Mouse (Mus musculus): ENCODE data around the gene Qars.

DNA sequence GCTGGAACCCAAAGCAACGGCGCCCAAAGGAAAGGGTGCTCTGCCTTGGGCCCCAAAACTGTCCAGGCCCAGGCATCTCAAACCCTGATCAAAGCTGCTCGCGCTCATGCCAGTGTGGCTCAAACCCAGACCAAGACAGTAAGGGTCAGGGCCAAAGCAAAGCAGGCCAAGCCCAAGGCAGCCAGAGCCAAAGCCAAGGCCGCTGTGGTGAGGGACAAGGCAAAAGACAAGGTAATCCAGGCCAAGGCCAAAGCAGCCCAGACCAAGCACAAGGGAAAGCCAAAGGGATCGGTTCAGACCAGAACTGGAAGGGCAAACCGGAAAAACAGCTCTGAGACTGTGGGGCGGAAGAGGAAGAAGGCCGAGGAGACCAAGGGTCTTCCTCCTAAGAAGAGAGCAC lies 43.8 kb upstream of the Qars start:
- TF ChIP-seq POLR2A (IDR thresholded peaks at IDR 0.05; ENCODE audit: borderline replicate concordance, low read depth, low read length) = no peak
- no peak for TF ChIP-seq CTCF (IDR thresholded peaks at IDR 0.05; ENCODE audit: low read depth, low read length)
